17 mouse cellular contexts compared by ENCODE assay signal in genomic region chr5:48662504-48662903, GRCm38 (mm10).
"Had no signal": no experiment of that assay in that cellular context is flagged by ENCODE, and none has a peak within 500 bp of the region (broad histone marks: within the 10 kb centered on the region; RNA-seq: fewer than 3 reads in every experiment).

No protein-coding gene starts in this region.

- H3K27me3 ChIP-seq: liver, embryonic 12.5 days; megakaryocyte, embryonic 14.5 days; neural tube, embryonic 13.5 days; neural tube, embryonic 15.5 days; stomach, embryonic 15.5 days had no signal

- DNase-seq: lung, adult 18-20 months; lung, embryonic 14.5 days; lung, postnatal 10 days; lung, postnatal 4 days; retina, postnatal 1 day; right cerebral cortex, postnatal 14 days; thymus, adult 2 months; thymus, postnatal 25 days; thymus, postnatal 4 days had no signal

- H3K4me3 ChIP-seq: liver, embryonic 12.5 days; megakaryocyte, embryonic 14.5 days; myocyte; neural tube, embryonic 13.5 days; neural tube, embryonic 15.5 days; stomach, embryonic 15.5 days had no signal

- H3K27ac ChIP-seq: liver, embryonic 12.5 days; liver, embryonic 14.5 days; neural tube, embryonic 13.5 days; neural tube, embryonic 15.5 days; stomach, embryonic 15.5 days; stomach, postnatal 0 days had no signal

- ATAC-seq: liver, embryonic 12.5 days had no signal

- H3K36me3 ChIP-seq: liver, embryonic 12.5 days; neural tube, embryonic 13.5 days; neural tube, embryonic 15.5 days; stomach, embryonic 15.5 days had no signal

- H3K9ac ChIP-seq: liver, embryonic 12.5 days; liver, embryonic 14.5 days; lung, embryonic 14.5 days; neural tube, embryonic 13.5 days; neural tube, embryonic 15.5 days; stomach, embryonic 15.5 days had no signal

- H3K4me2 ChIP-seq: liver, embryonic 12.5 days; lung, embryonic 14.5 days; neural tube, embryonic 13.5 days; neural tube, embryonic 15.5 days; stomach, embryonic 15.5 days had no signal

- H3K9me3 ChIP-seq: liver, embryonic 12.5 days; megakaryocyte, embryonic 14.5 days; neural tube, embryonic 13.5 days; neural tube, embryonic 15.5 days; stomach, embryonic 15.5 days had no signal

- H3K4me1 ChIP-seq: liver, embryonic 12.5 days; megakaryocyte, embryonic 14.5 days; neural tube, embryonic 13.5 days; neural tube, embryonic 15.5 days; stomach, embryonic 15.5 days had no signal
